Comparison of ENCODE assay signal across 8 mouse cellular contexts in genomic region chr17:28350466-28351352, GRCm38 (mm10). TPM values are rescaled to one million over a fixed set of nuclear protein-coding genes. Genes with fewer than 3 reads are reported as not detected.
DNase-seq lines count a peak whose midpoint lies in the region; ATAC-seq and TF ChIP-seq lines count a peak whose summit lies in the region.

Gene Tead3 (minus strand): TSS chr17:28350817.

- under 1% methylated on average over 66 of the region's 73 CpGs for WGBS in intestine, embryonic 15.5 days
- WGBS in liver, postnatal 0 days (ENCODE audit: insufficient replicate concordance), result under 1% methylated on average over 56 of the region's 73 CpGs
- WGBS in neural tube, embryonic 15.5 days, result under 1% methylated on average over 56 of the region's 73 CpGs

- no peaks in the 10 kb centered on the region for H3K9me3 ChIP-seq in intestine, embryonic 15.5 days
- no peaks in the 10 kb centered on the region for H3K9me3 ChIP-seq in liver, postnatal 0 days (ENCODE audit: low read length)
- H3K9me3 ChIP-seq in neural tube, embryonic 15.5 days (replicated peaks), result no peaks in the 10 kb centered on the region

- H3K4me1 ChIP-seq in brown adipose tissue, adult 24 weeks (ENCODE audit: control insufficient read depth, insufficient read depth, insufficient read length, low read length), result 0 out of 2 replicates have a peak, but pooled peaks cover 3% of the 10 kb centered on the region
- peaks cover 49% of the 10 kb centered on the region for H3K4me1 ChIP-seq in intestine, embryonic 15.5 days (replicated peaks)
- peaks cover 21% of the 10 kb centered on the region for H3K4me1 ChIP-seq in liver, postnatal 0 days (ENCODE audit: insufficient read depth)
- peaks cover 43% of the 10 kb centered on the region for H3K4me1 ChIP-seq in neural tube, embryonic 15.5 days

- no peaks in the 10 kb centered on the region for H3K27me3 ChIP-seq in intestine, embryonic 15.5 days (replicated peaks)
- peaks cover 30% of the 10 kb centered on the region for H3K27me3 ChIP-seq in liver, postnatal 0 days (ENCODE audit: insufficient read depth, low read length)
- peaks cover 36% of the 10 kb centered on the region for H3K27me3 ChIP-seq in neural tube, embryonic 15.5 days (replicated peaks)

- peak within 1 kb of the TSS; percentile 93 for H3K4me2 ChIP-seq in intestine, embryonic 15.5 days (replicated peaks)
- H3K4me2 ChIP-seq in liver, postnatal 0 days (ENCODE audit: low read depth, low read length), result peak within 1 kb of the TSS; percentile 88
- H3K4me2 ChIP-seq in neural tube, embryonic 15.5 days, result peak within 1 kb of the TSS; percentile 95

- 0 out of 2 replicates have a peak within 1 kb of the TSS, but pooled peaks have one; percentile 30 for H3K27ac ChIP-seq in brown adipose tissue, adult 24 weeks (replicated peaks; ENCODE audit: low read depth, low read length)
- peak within 1 kb of the TSS; percentile 100 for H3K27ac ChIP-seq in intestine, embryonic 15.5 days
- peak within 1 kb of the TSS; percentile 96 for H3K27ac ChIP-seq in liver, postnatal 0 days (ENCODE audit: low read depth)
- H3K27ac ChIP-seq in neural tube, embryonic 15.5 days (replicated peaks), result peak within 1 kb of the TSS; percentile 74

- H3K36me3 ChIP-seq in intestine, embryonic 15.5 days, result no peaks in the 10 kb centered on the region
- H3K36me3 ChIP-seq in liver, postnatal 0 days (replicated peaks; ENCODE audit: insufficient read depth, low read length), result no peaks in the 10 kb centered on the region
- no peaks in the 10 kb centered on the region for H3K36me3 ChIP-seq in neural tube, embryonic 15.5 days

- peak within 1 kb of the TSS; percentile 85 for H3K9ac ChIP-seq in intestine, embryonic 15.5 days
- peak within 1 kb of the TSS; percentile 79 for H3K9ac ChIP-seq in liver, postnatal 0 days (replicated peaks)
- H3K9ac ChIP-seq in neural tube, embryonic 15.5 days (replicated peaks), result peak within 1 kb of the TSS; percentile 59

- peak within 1 kb of the TSS; percentile 94 for H3K4me3 ChIP-seq in brown adipose tissue, adult 24 weeks (ENCODE audit: insufficient read depth, low read depth, low read length)
- H3K4me3 ChIP-seq in intestine, embryonic 15.5 days (replicated peaks), result peak within 1 kb of the TSS; percentile 83
- peak within 1 kb of the TSS; percentile 69 for H3K4me3 ChIP-seq in liver, postnatal 0 days (ENCODE audit: low read depth, low read length)
- peak within 1 kb of the TSS; percentile 59 for H3K4me3 ChIP-seq in neural tube, embryonic 15.5 days (replicated peaks)

- DNase-seq in cerebellum, postnatal 10 days, result peak; percentile 73 to 82
- DNase-seq in cerebellum, adult 11 months, result no peak
- DNase-seq in gonadal fat pad, adult 2 months (ENCODE audit: low read depth), result no peak
- peak; percentile 86 for DNase-seq in liver, postnatal 0 days
- DNase-seq in thymus, postnatal 36 days, result peak; percentile 76 to 78

- no peak for TF ChIP-seq EP300 in liver, postnatal 0 days (IDR thresholded peaks at IDR 0.05; ENCODE audit: low read depth)

- no peak for TF ChIP-seq CTCF in liver, postnatal 0 days (IDR thresholded peaks at IDR 0.05; ENCODE audit: low read depth)

- peak; percentile 88 for ATAC-seq in intestine, embryonic 15.5 days
- peak; percentile 79 for ATAC-seq in liver, postnatal 0 days
- peak; percentile 77 for ATAC-seq in neural tube, embryonic 15.5 days (ENCODE audit: low FRiP score)

RNA-seq across cellular contexts. Expression of gene Tead3, which starts in this region (rescaled TPM):
- polyA plus RNA-seq in brown adipose tissue, adult 24 weeks (2012; ENCODE audit: insufficient read depth, insufficient read length, missing spikeins), result 3.6 and 4.6 TPM in 2 replicates
- 18.8 and 21.1 TPM in 2 replicates for polyA plus RNA-seq in gonadal fat pad, adult 2 months (2012; rRNA removed)
- polyA plus RNA-seq in intestine, embryonic 15.5 days (2015; fragmentation: Nextera tagmentation; extraction: Ambion mirVana), result 8.9 and 10.0 TPM in 2 replicates
- polyA plus RNA-seq in liver, postnatal 0 days (2015; fragmentation: Nextera tagmentation; extraction: Ambion mirVana), result 0.79 and 1.2 TPM in 2 replicates
- polyA plus RNA-seq in neural tube, embryonic 15.5 days (2015; fragmentation: Nextera tagmentation; extraction: Ambion mirVana), result 1.5 and 3.2 TPM in 2 replicates

Comparison
In these comparisons a context has a peak if more than half of its experiments do, and no peak if none do; other contexts are left out.
1. DNase-seq: peak in cerebellum, postnatal 10 days (2 of 2), liver, postnatal 0 days (single experiment) and thymus, postnatal 36 days (2 of 2); none in cerebellum, adult 11 months (single experiment) and gonadal fat pad, adult 2 months (single experiment).
2. H3K27ac ChIP-seq: peak in every context shown above with its lines; median percentile 100 in intestine, embryonic 15.5 days; 96 in liver, postnatal 0 days; 74 in neural tube, embryonic 15.5 days; 30 in brown adipose tissue, adult 24 weeks.
3. Peak in every context shown above with its lines, with median percentiles within 50 percentile points of each other: H3K4me3 ChIP-seq, ATAC-seq, H3K4me2 ChIP-seq and H3K9ac ChIP-seq.